Mouse (Mus musculus) neural tube, embryonic 14.5 days (tissue): ENCODE results near the gene Gm21319. TPM values are rescaled to one million over a fixed set of nuclear protein-coding genes. Genes with fewer than 3 reads are reported as not detected.
"Not testable (repeated sequence)": the region's sequence is repeated elsewhere in the genome, so short reads cannot be mapped to it uniquely, and the experiment has no call there.

Experiments
- ATAC-seq: fragments of 200-750 bp; cut with Nextera tagmentation; 2 replicates; pipeline ENCODE4 v1.8.0; 2017; ENCODE audit warnings: low read depth, mild to moderate bottlenecking, moderate TSS enrichment, moderate library complexity
- H3K27ac ChIP-seq: fragments of 300-500 bp; sonication (generic); 2 replicates; pipeline ENCODE4 v1.5.1; 2014; ENCODE audit warnings: low read depth, mild to moderate bottlenecking, control low read depth, low read length, moderate library complexity, mixed read lengths
- H3K27me3 ChIP-seq: fragments of 300-500 bp; sonication (generic); 2 replicates; pipeline ENCODE4 v1.6.1; 2014; ENCODE audit warnings: low read length; ENCODE audit not compliant: control insufficient read depth, insufficient read depth
- H3K36me3 ChIP-seq: fragments of 300-500 bp; sonication (generic); 2 replicates; pipeline ENCODE4 v1.6.1; 2014; ENCODE audit warnings: low read length, mixed read lengths; ENCODE audit not compliant: control insufficient read depth, insufficient read depth
- H3K4me1 ChIP-seq: fragments of 300-500 bp; sonication (generic); 2 replicates; pipeline ENCODE4 v1.6.1; 2014; ENCODE audit warnings: low read length; ENCODE audit not compliant: control insufficient read depth, insufficient read depth
- H3K4me2 ChIP-seq: fragments of 300-500 bp; sonication (generic); 2 replicates; pipeline ENCODE4 v1.6.1; 2014; ENCODE audit warnings: mild to moderate bottlenecking, low read depth, low read length, control low read depth
- H3K4me3 ChIP-seq: fragments of 300-500 bp; sonication (generic); 2 replicates; pipeline ENCODE4 v1.5.1; 2014; ENCODE audit warnings: low read depth, low read length, control low read depth, mixed read lengths
- H3K9ac ChIP-seq: fragments of 300-500 bp; sonication (generic); replicated peaks from 2 replicates; pipeline ENCODE4 v1.6.1; 2014; ENCODE audit warnings: low read depth, mild to moderate bottlenecking, control low read depth, low read length, mixed read lengths
- H3K9me3 ChIP-seq: fragments of 300-500 bp; sonication (generic); 2 replicates; pipeline ENCODE4 v1.6.1; 2016; ENCODE audit warnings: low read length; ENCODE audit not compliant: control insufficient read depth
- WGBS: fragments of 180-500 bp; shearing (Covaris S2); extraction: QIAGEN DNeasy Blood & Tissue Kit; methylation state at CpG from one replicate; pipeline ENCODE4 v1.1.7; 2014; 5-methylcytosine and 5-hydroxymethylcytosine counted together
- polyA plus RNA-seq: library from polyadenylated mRNA; unstranded; fragments of >200 nt; fragmentation: Nextera tagmentation; extraction: Ambion mirVana; gene quantifications from 2 replicates; pipeline ENCODE4 v1.2.1, GENCODE M21; 2014

Gene Gm21319
- not detected in 2 replicates for polyA plus RNA-seq

GRCm38 (mm10) chr12:87775655-87776054, at the start of gene Gm21319:
Gene Gm21319 (minus strand): TSS chr12:87775755.
- not testable (repeated sequence) for H3K27ac ChIP-seq, H3K9me3 ChIP-seq, H3K36me3 ChIP-seq, H3K4me1 ChIP-seq, H3K9ac ChIP-seq, H3K4me2 ChIP-seq, H3K4me3 ChIP-seq, ATAC-seq, H3K27me3 ChIP-seq
- WGBS: 86% methylated on average over 4 of the region's 4 CpGs

GRCm38 (mm10) chr12:87816277-87816676, 40.7 kb upstream of the Gm21319 start, which contains the start of gene BB287469:
Gene BB287469 (plus strand): TSS chr12:87816577.
- not testable (repeated sequence) for H3K36me3 ChIP-seq, H3K4me3 ChIP-seq, H3K9me3 ChIP-seq, ATAC-seq, H3K27ac ChIP-seq, H3K4me1 ChIP-seq, H3K27me3 ChIP-seq, H3K4me2 ChIP-seq, H3K9ac ChIP-seq
- 86% methylated on average over 3 of the region's 6 CpGs for WGBS

GRCm38 (mm10) chr12:87797971-87798370, 22.4 kb upstream of the Gm21319 start:
- not testable (repeated sequence) for H3K27ac ChIP-seq, H3K4me3 ChIP-seq, H3K9ac ChIP-seq, H3K4me2 ChIP-seq, H3K36me3 ChIP-seq, H3K27me3 ChIP-seq, H3K4me1 ChIP-seq, ATAC-seq, H3K9me3 ChIP-seq
- WGBS: 91% methylated on average over 5 of the region's 5 CpGs

GRCm38 (mm10) chr12:87795212-87795611, 19.7 kb upstream of the Gm21319 start, which contains the start of gene Gm21936:
Gene Gm21936 (plus strand): TSS chr12:87795512.
- 92% methylated on average over 1 of the region's 1 CpGs for WGBS
- H3K27me3 ChIP-seq, ATAC-seq: not testable (repeated sequence)

More at GRCm38 (mm10) chr12:87795212-87795611, 19.7 kb upstream of the Gm21319 start, which contains the start of gene Gm21936:
- H3K4me1 ChIP-seq, H3K36me3 ChIP-seq, H3K4me3 ChIP-seq, H3K27ac ChIP-seq, H3K4me2 ChIP-seq, H3K9me3 ChIP-seq, H3K9ac ChIP-seq: not testable (repeated sequence)

Other genes with a start within 250 kb of the Gm21319 start
- not detected in 2 replicates for gene Oog1, start 173.1 kb downstream of the Gm21319 start, polyA plus RNA-seq
- not detected in 2 replicates for gene Gm4027, start 156.9 kb downstream of the Gm21319 start, polyA plus RNA-seq
- not detected in 2 replicates for gene Gm16381, start 131.1 kb downstream of the Gm21319 start, polyA plus RNA-seq
- gene Gm21936, start 19.8 kb upstream of the Gm21319 start, polyA plus RNA-seq: not detected in 2 replicates
- not detected in 2 replicates for gene BB287469, start 40.8 kb upstream of the Gm21319 start, polyA plus RNA-seq
- gene Gm2001, start 66.6 kb upstream of the Gm21319 start, polyA plus RNA-seq: not detected in 2 replicates
- not detected in 2 replicates for gene Gm2016, start 98.3 kb upstream of the Gm21319 start, polyA plus RNA-seq
- gene Gm2022, start 119.6 kb upstream of the Gm21319 start, polyA plus RNA-seq: not detected in 2 replicates
- not detected in 2 replicates for gene Gm2035, start 144.1 kb upstream of the Gm21319 start, polyA plus RNA-seq
- not detected in 2 replicates for gene Gm2042, start 178.3 kb upstream of the Gm21319 start, polyA plus RNA-seq
- not detected in 2 replicates for gene Gm2075, start 236.1 kb upstream of the Gm21319 start, polyA plus RNA-seq
- gene Gm6803, start 243.0 kb upstream of the Gm21319 start, polyA plus RNA-seq: not detected in 2 replicates